In genomic region chr5:125081318-125082101, GRCm38 (mm10) we compare ENCODE assay signal across 8 mouse cellular contexts.
DNase-seq lines count a peak whose midpoint lies in the region; ATAC-seq lines count a peak whose summit lies in the region.

No protein-coding gene starts in this region.

- no peak for DNase-seq in hindbrain, embryonic 10.5 days (ENCODE audit: low spot score)
- DNase-seq in hindbrain, embryonic 11.5 days (ENCODE audit: low spot score) = no peak
- peak; percentile 99 for DNase-seq in heart, adult 11 months
- DNase-seq in kidney, adult 11 months = peak; percentile 97
- DNase-seq in urinary bladder, postnatal 4 days (ENCODE audit: low spot score in 2 of 2) = peak; percentile 84 to 86

- no peak overlapping the region for H3K4me3 ChIP-seq in hindbrain, embryonic 10.5 days
- no peak overlapping the region for H3K4me3 ChIP-seq in hindbrain, embryonic 11.5 days (ENCODE audit: low read depth, low read length)
- no peak overlapping the region for H3K4me3 ChIP-seq in embryonic facial prominence, embryonic 13.5 days
- H3K4me3 ChIP-seq in limb, embryonic 13.5 days = no peak overlapping the region
- no peak overlapping the region for H3K4me3 ChIP-seq in neural tube, embryonic 12.5 days

- no peak overlapping the region for H3K9ac ChIP-seq in hindbrain, embryonic 11.5 days (ENCODE audit: low read depth, low read length)
- H3K9ac ChIP-seq in embryonic facial prominence, embryonic 13.5 days = peak overlapping the region; percentile 36; the same call in 1 of the 2 replicates
- no peak overlapping the region for H3K9ac ChIP-seq in limb, embryonic 13.5 days
- H3K9ac ChIP-seq in neural tube, embryonic 12.5 days = no peak overlapping the region

- H3K27ac ChIP-seq in hindbrain, embryonic 10.5 days = peak overlapping the region; percentile 66; the same call in 1 of the 2 replicates
- no peak overlapping the region for H3K27ac ChIP-seq in hindbrain, embryonic 11.5 days (ENCODE audit: low read depth, low read length)
- H3K27ac ChIP-seq in embryonic facial prominence, embryonic 13.5 days = peak overlapping the region; percentile 44; the same call in 1 of the 2 replicates
- peak overlapping the region; percentile 28; the same call in 1 of the 2 replicates for H3K27ac ChIP-seq in limb, embryonic 13.5 days
- no peak overlapping the region for H3K27ac ChIP-seq in neural tube, embryonic 12.5 days

- no peak for ATAC-seq in hindbrain, embryonic 11.5 days (ENCODE audit: low FRiP score)
- ATAC-seq in embryonic facial prominence, embryonic 13.5 days (ENCODE audit: insufficient number of reproducible peaks, insufficient read depth, low FRiP score, low TSS enrichment, low read depth) = no peak
- ATAC-seq in limb, embryonic 13.5 days (ENCODE audit: low FRiP score, low read depth) = no peak; the same call in 1 of the 2 replicates
- 0 out of 2 replicates have a peak, but pooled peaks have one; percentile 38 for ATAC-seq in neural tube, embryonic 12.5 days (ENCODE audit: low FRiP score, low read depth)

- 80% methylated on average over 21 of the region's 21 CpGs for WGBS in hindbrain, embryonic 10.5 days
- WGBS in hindbrain, embryonic 11.5 days = 77% methylated on average over 21 of the region's 21 CpGs
- WGBS in embryonic facial prominence, embryonic 13.5 days = 73% methylated on average over 21 of the region's 21 CpGs
- WGBS in limb, embryonic 13.5 days = 78% methylated on average over 21 of the region's 21 CpGs
- WGBS in neural tube, embryonic 12.5 days = 66% methylated on average over 21 of the region's 21 CpGs

- H3K4me1 ChIP-seq in hindbrain, embryonic 10.5 days (replicated peaks) = peaks cover 11% of the 10 kb centered on the region
- H3K4me1 ChIP-seq in hindbrain, embryonic 11.5 days (replicated peaks; ENCODE audit: control insufficient read depth, insufficient read depth, low read length) = no peaks in the 10 kb centered on the region; the same call in 1 of the 2 replicates
- H3K4me1 ChIP-seq in embryonic facial prominence, embryonic 13.5 days = peaks cover 10% of the 10 kb centered on the region
- peaks cover 9% of the 10 kb centered on the region for H3K4me1 ChIP-seq in limb, embryonic 13.5 days
- peaks cover 36% of the 10 kb centered on the region for H3K4me1 ChIP-seq in neural tube, embryonic 12.5 days

- peaks cover 100% of the 10 kb centered on the region for H3K36me3 ChIP-seq in hindbrain, embryonic 10.5 days
- peaks cover 17% of the 10 kb centered on the region; the same call in 1 of the 2 replicates for H3K36me3 ChIP-seq in hindbrain, embryonic 11.5 days (ENCODE audit: control insufficient read depth, insufficient read depth, low read length)
- peaks cover 100% of the 10 kb centered on the region for H3K36me3 ChIP-seq in embryonic facial prominence, embryonic 13.5 days
- peaks cover 100% of the 10 kb centered on the region for H3K36me3 ChIP-seq in limb, embryonic 13.5 days
- peaks cover 93% of the 10 kb centered on the region for H3K36me3 ChIP-seq in neural tube, embryonic 12.5 days

- no peaks in the 10 kb centered on the region for H3K27me3 ChIP-seq in hindbrain, embryonic 10.5 days (ENCODE audit: insufficient read depth, poor library complexity, severe bottlenecking)
- no peaks in the 10 kb centered on the region for H3K27me3 ChIP-seq in hindbrain, embryonic 11.5 days (ENCODE audit: control insufficient read depth, insufficient read depth, low read length)
- no peaks in the 10 kb centered on the region for H3K27me3 ChIP-seq in embryonic facial prominence, embryonic 13.5 days
- no peaks in the 10 kb centered on the region for H3K27me3 ChIP-seq in limb, embryonic 13.5 days
- H3K27me3 ChIP-seq in neural tube, embryonic 12.5 days (replicated peaks) = no peaks in the 10 kb centered on the region

- no peak overlapping the region for H3K4me2 ChIP-seq in hindbrain, embryonic 11.5 days (replicated peaks; ENCODE audit: low read depth, low read length)
- H3K4me2 ChIP-seq in embryonic facial prominence, embryonic 13.5 days = no peak overlapping the region
- no peak overlapping the region for H3K4me2 ChIP-seq in limb, embryonic 13.5 days (replicated peaks)
- H3K4me2 ChIP-seq in neural tube, embryonic 12.5 days (replicated peaks) = no peak overlapping the region

- no peaks in the 10 kb centered on the region for H3K9me3 ChIP-seq in hindbrain, embryonic 10.5 days
- no peaks in the 10 kb centered on the region for H3K9me3 ChIP-seq in hindbrain, embryonic 11.5 days (ENCODE audit: control insufficient read depth, low read length)
- no peaks in the 10 kb centered on the region for H3K9me3 ChIP-seq in embryonic facial prominence, embryonic 13.5 days
- H3K9me3 ChIP-seq in limb, embryonic 13.5 days = no peaks in the 10 kb centered on the region
- no peaks in the 10 kb centered on the region for H3K9me3 ChIP-seq in neural tube, embryonic 12.5 days

Comparison
In these comparisons a context has a peak if more than half of its experiments do, and no peak if none do; other contexts are left out.
1. H3K27ac ChIP-seq: peak in hindbrain, embryonic 10.5 days (single experiment), embryonic facial prominence, embryonic 13.5 days (single experiment) and limb, embryonic 13.5 days (single experiment); none in hindbrain, embryonic 11.5 days (single experiment) and neural tube, embryonic 12.5 days (single experiment).
2. DNase-seq: peak in heart, adult 11 months (single experiment), kidney, adult 11 months (single experiment) and urinary bladder, postnatal 4 days (2 of 2); none in hindbrain, embryonic 10.5 days (single experiment) and hindbrain, embryonic 11.5 days (single experiment).